Mouse (Mus musculus): Measurements from ENCODE around the gene Lsm12.
"Not testable (repeated sequence)": the region's sequence is repeated elsewhere in the genome, so short reads cannot be mapped to it uniquely, and the experiment has no call there.

Gene Lsm12

DNA sequence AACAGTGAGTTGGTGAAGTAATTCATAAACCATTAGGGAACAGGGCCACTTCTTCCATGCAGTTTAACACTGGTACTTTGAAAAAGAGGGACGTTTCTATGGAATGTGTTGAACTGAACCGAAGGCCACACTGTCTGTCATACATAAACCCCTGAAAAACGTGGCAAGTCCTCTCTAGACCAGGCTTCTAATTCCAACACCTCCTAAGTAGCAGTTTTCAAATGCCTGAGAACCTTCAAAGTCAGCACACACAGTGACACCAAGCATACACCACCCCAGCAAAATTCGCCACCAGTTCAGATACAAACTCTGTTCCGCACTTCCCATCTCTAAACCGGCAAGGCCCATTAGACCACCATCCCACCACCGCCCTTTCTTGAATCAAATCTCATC, 847 bp downstream of the Lsm12 start:
- no peak for DNase-seq

DNA sequence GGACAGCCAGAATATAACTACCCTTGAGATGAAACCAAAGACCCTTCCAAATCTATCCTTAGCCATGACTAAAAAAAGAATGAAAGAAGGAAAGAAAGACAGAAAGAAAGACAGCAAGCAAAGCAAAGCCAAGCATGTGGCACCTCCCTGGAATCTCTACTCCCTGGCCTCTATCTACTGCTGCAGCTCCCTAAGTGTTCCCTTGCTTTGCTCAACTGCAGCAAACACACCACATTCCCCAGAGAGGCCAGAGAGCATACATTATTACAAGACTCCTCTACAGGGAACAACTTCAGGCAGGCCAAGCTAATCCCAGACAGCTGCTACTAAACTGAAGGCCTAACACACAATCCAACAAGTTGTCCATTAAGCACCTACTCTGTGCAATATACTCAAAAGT, 5.3 kb downstream of the Lsm12 start:
- DNase-seq: no peak

GRCm38 (mm10) chr11:102168689-102169088, 16.4 kb downstream of the Lsm12 start:
- no peak for DNase-seq

DNA sequence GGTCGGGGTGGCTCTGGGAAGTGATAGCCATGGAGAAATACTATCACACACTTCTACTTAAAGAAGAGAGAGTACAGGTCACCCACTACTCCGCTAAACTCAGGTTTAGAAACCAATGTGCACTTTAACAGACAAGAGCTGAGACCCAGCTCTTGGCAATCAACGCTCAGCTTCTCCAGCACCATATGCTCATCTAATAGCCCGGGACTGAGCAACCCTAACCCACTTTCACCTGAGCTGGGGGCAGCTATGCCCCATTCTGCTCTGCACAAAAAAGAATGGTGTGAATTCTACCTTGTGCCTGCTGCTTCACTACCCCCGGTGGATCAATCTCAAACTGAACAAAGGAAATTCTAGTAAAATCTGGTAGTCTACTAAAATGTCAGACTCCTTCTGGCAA, 17.6 kb downstream of the Lsm12 start:
- no peak for DNase-seq

DNA sequence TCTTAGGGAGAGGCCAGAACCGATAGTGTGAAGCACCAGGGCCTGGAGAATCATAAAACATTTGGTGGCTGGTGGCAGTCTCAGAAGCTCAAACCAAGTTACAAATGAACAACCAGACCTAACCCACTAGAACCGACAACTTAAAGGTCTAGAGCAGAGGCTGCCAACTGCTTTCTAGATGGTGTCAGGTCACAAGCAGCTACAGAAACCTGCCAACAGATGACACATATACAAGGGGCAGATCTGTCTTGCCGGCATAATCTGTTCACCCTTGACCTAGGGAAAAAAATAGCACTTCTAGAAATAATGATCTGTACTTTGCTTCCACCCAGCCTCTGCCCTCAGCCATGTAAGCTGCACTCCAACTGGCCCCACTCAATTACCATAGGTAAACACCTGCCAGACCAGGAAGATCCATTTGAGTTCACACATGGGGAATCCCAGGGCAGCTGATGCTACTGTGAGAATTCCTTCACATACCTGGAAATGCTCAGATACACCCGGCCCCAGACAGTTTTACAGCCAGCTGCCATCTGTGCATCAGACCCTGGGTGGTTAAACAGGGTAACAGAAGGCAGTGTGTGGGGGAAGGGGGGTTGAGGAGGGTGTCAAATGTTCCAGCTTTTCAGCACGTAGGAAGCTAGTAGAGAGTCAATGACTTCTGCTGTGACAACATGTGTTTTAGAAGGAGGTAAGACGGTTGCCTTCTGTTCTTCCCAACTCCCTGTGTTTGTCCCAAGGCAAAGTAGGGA, 18.9 kb downstream of the Lsm12 start:
- no peak for DNase-seq

DNA sequence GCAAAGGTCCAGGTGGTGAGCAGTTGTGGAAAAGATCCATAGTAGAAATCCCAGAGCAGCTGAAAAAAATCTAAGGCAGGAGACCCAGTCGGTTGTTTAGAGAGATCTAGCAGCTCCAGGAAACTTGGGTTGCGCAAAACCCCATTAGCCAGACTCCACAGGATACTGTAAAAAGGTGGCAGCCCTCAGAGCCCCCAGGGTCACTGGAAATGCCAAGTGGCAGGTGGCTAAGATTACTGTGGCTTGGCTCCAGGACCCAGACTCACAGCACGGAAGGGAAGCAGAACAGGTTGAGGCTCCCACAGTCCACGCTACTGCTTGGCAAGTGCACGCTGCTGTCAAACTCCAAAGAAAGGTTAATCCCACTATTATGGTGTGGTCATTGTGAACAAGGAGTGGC, 25.3 kb downstream of the Lsm12 start:
- no peak for DNase-seq

DNA sequence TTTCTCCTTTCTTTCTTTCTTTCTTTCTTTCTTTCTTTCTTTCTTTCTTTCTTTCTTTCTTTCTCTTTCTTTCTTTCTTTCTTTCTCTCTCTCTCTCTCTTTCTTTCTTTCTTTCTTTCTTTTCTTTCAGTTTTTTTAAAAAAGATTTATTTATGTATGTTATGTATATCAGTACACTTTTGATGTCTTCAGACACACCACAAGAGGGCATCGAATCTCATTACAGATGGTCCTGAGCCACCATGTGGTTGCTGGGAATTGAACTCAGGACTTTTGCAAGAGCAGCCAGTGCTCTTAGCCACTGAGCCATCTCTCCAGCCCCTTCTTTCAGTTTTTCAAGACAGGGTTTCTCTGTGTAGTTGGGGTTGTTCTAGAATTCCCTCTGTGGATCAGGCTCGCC, 27.1 kb downstream of the Lsm12 start:
- DNase-seq: not testable (repeated sequence)

DNA sequence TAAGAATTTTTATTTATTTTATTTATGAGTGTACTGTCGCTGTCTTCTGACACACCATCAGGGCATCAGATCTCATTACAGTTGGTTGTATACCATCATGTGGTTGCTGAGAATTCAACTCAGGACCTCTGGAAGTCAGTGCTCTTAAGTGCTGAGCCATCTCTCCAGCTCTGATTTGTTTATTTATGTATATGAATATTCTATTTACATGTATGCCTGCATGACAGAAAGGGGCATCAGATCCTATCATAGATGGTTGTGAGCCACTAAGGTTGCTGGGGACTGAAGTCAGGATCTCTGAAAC, 28.4 kb downstream of the Lsm12 start:
- DNase-seq: no peak

DNA sequence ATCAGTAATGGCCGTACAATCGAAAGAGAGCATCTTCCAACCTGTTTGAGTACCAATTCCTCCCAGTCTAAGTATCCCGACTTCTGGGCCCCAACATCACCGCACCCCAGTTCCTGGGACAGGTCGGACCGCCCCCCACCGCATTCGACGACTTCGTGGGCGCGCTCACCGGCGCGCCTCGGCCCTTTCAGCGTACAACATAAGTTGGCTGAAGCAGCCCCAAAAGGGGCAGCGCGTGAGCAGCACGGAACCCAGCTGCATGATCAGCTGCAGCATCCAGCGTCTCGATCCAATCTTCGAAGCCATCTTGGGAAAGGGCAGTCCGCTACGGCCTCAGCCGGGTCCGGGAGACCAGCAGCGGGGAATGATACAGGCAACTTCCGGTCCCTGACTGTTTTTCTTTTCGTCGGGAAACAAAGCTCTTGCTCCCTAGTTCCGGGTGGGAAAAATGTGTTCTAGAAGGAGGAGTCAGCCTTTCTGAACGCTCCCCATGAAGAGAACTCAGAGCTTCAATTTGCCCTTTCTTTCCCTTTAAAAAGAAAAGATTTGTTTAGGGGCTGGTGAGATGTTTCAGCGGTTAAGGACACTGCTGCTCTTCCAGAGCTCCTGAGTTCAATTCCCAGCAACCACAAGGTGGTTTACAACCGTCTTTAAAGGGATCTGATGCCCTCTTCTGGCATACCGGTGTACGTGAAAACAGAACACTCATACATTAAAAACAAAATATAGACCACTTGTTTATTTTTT, 28.9 kb downstream of the Lsm12 start, which contains the start of gene Tmem101:
Gene Tmem101 (minus strand): TSS at position 366 of the 747 bp plus-strand sequence.
- DNase-seq: peak; percentile 85 to 87

DNA sequence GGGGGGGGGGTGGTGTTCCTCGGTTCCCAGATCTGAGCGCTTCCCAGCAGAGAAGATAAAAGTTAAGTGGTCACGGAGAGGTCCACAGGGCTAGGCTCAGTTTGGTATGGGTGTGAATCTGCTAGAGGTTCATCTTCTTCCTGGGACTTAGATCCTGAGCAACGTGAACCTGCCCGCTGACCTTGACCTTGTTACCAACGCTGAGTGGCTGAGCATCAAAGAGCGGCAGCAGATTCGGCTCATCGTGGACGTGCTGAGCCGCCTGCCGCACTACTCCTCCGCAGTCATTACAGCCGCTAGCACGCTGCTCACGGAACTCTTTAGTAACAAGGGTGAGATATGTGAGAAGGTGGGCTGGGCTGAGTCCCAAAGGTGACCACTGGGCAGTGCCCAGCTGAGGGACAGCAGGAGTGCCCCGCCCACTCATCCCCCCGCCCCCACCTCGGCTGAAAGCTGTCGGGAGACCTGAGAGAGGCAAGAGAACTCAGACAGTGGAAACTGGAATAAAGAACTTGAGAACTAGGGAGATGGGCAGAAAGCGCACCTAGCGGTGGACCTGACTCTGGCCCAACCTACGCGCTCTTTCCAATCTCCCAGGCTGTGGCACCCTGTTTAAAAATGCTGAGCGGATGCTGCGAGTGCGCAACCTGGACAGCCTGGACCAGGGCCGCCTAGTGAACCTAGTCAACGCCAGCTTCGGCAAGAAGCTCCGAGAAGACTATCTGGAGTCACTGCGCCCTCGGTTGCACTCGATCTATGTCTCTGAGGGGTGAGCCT, 37.7 kb downstream of the Lsm12 start:
- DNase-seq: no peak

GRCm38 (mm10) chr11:102146531-102146930, 38.6 kb downstream of the Lsm12 start:
- DNase-seq: no peak

DNA sequence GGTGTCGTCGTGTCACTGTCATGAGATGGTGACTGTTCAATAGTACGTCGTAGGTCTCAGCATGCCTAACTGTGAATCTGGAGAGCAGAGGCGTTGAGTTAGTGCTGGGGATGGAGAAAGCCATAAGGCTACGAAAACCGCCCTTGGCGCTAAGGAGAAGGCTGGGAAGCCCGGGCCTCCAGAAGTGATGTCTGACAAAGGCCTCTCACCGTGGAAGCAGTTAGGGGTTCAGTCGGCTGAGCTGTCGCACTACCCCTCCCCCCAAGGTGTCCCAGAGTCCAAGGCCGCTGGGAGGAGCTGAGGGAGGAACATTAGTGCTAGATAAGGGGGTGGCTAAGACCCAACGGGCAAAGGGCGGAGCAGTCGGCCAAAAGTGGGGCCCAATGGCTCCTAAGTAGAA, 39.1 kb downstream of the Lsm12 start:
- DNase-seq: no peak

- DNase-seq: no peak
Measured at GRCm38 (mm10) chr11:102145471-102146001, 39.6 kb downstream of the Lsm12 start, which contains the start of gene Nags. Gene Nags, plus strand, starts transcription at chr11:102145513.

- no peak for DNase-seq
Measured at GRCm38 (mm10) chr11:102144957-102145470, 40.1 kb downstream of the Lsm12 start.

- no peak for DNase-seq
Measured at GRCm38 (mm10) chr11:102142355-102142754, 42.7 kb downstream of the Lsm12 start.

DNA sequence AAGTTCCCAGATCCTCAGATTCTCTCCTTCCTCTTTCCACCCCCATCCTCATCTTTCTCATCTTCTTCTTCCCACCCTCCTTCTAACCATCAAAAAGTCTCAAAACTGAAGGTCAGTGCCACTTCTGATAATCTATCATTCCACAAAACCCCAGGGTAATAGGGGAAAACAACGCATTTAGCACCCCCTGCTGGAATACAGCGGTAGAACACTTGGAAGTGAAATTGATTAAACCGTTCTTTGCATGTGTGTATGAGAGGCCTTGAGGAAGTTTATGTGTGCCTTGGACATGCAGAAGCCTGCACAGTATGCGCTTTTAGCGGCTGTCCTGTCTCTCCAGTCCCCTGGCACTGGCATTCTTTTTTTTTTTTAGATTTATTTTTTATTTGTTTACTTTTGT, 44.6 kb downstream of the Lsm12 start:
- peak; percentile 79 to 84 for DNase-seq

GRCm38 (mm10) chr11:102138447-102138740, 46.7 kb downstream of the Lsm12 start:
- DNase-seq: peak; percentile 75

GRCm38 (mm10) chr11:102137625-102138446, 47.3 kb downstream of the Lsm12 start:
- DNase-seq: peak; percentile 60 to 64

DNA sequence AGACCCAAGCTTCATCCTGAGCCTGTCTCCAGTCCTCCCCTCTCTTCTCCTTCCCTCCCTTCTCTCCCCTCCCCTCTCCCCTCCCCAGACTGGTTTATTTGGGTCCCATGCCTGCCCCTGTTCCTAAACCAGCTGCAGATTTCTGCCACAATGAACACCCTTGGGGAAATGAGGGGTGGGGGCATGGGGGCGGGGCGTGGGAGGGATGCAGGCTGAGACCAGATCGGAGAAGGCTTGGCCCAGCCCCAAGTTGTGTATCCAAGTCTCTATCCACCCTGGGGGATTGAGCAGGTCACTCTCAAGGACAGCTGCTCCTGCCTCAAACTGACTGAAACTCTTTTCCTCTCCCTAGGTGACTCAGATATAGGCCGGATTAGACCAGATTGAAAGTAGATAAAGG, 50.6 kb downstream of the Lsm12 start:
- no peak for DNase-seq

- DNase-seq: no peak
Measured at GRCm38 (mm10) chr11:102117386-102117785, 67.7 kb downstream of the Lsm12 start.

- no peak for DNase-seq
Measured at GRCm38 (mm10) chr11:102116241-102116640, 68.9 kb downstream of the Lsm12 start.

All from B cell, adult 2 months (primary cell).